Mouse (Mus musculus) retina, embryonic 14.5 days (tissue): ENCODE measurements at regions not wholly inside any gene's neighbourhood (a gene's known extent, or its start where the extent isn't known, plus 50 kb on each side); places are given as distances from the start of the nearest gene placed in this dataset.

Source experiments
- DNase-seq: peaks from one replicate; pipeline ENCODE4 v3.0.0-alpha.2; 2015; ENCODE audit warnings: low spot score

DNA sequence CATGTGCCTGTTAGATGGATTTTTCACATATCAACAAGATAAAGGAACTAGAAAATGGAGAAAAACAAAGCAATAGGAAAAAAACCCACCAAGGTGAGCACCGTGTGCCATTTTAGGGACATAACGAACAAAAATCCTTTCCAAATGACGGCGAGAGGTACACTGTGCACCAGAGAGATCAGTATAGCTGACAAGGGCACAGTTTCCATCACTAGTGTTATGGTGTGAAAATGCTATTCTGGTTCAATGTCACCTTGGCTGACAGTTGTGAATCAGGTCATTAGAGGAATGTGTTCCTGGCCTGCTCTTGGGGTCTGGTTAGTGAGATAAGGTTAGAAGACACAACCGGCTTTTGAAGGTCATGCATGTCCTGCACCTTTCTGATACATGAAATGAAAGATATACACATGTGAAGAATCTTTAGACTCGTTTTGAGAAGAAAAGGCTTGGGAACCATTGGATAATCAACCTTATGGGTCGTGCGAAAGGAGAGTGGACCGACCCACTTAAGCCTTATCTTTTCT is 76.5 kb upstream of the P2ry1 start:
- DNase-seq = no peak

DNA sequence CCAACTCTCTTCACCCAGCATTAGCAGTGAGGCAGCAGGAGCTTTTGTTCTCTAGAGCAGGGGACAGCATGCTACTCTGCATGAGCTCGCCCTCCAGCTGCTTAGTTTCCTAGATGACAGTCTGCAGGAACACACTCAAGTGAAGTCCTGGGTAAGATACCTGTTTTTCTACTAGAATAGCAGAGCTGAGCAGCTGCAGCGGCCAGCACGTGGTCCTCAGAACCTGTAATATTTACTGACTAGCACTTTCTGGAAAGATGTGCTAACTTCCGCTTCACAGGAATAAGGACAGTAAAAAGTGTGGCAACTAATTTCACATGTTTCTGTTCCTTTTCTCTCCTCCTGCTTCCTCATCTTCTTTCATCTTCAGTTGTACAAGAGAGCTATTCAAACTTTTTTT is 73.7 kb upstream of the P2ry1 start:
- DNase-seq = peak; percentile 23

- DNase-seq = no peak
Measured at GRCm38 (mm10) chr3:60934492-60934891, 68.1 kb upstream of the P2ry1 start.

DNA sequence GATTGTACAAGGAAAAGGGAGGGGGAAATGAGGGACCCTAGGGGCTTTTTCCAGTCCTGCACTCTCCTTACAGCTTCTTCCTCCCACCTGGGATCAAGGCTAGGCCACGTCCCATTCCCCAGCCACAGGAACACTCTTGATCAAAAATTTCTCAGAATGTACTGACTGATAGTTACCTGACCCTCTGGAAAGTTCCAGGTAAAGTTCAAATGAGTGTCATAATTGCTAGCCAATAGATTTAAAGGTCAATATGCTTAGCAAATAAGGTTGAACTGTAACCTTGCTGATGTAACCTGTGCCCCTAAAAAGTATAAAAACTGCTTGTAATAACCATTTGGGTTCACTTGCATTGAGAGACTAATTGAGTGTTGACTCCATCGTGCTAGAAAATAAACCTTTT is 61.1 kb upstream of the P2ry1 start:
- DNase-seq = no peak

- DNase-seq = no peak
Measured at GRCm38 (mm10) chr3:60948897-60949296, 53.7 kb upstream of the P2ry1 start.
